Mouse (Mus musculus): ENCODE results near the gene Olfr1373.
A peak's percentile ranks its signal among the peaks of the same experiment; 100 is the strongest.
"Not testable (repeated sequence)": the region's sequence is repeated elsewhere in the genome, so short reads cannot be mapped to it uniquely, and the experiment has no call there.

Olfr1373 gene

GRCm38 (mm10) chr11:52145428-52145827 is at the start of gene Olfr1373:
TSS of gene Olfr1373 (minus strand) at chr11:52145528.
- not testable (repeated sequence) for DNase-seq

GRCm38 (mm10) chr11:52180651-52181050 is 35.3 kb upstream of the Olfr1373 start:
- not testable (repeated sequence) for DNase-seq

GRCm38 (mm10) chr11:52179897-52180296 is 34.6 kb upstream of the Olfr1373 start:
- not testable (repeated sequence) for DNase-seq

GRCm38 (mm10) chr11:52168461-52168860 is 23.1 kb upstream of the Olfr1373 start:
- DNase-seq, result no peak

- peak; percentile 15 for DNase-seq
Observed at GRCm38 (mm10) chr11:52167901-52168302, 22.6 kb upstream of the Olfr1373 start.

GRCm38 (mm10) chr11:52167126-52167525 is 21.8 kb upstream of the Olfr1373 start:
- DNase-seq, result peak; percentile 10

- peak; percentile 13 for DNase-seq
Observed at GRCm38 (mm10) chr11:52163926-52164325, 18.6 kb upstream of the Olfr1373 start.

- not testable (repeated sequence) for DNase-seq
Observed at GRCm38 (mm10) chr11:52143675-52144074, 1.7 kb downstream of the Olfr1373 start.

GRCm38 (mm10) chr11:52130451-52131068 is 14.8 kb downstream of the Olfr1373 start:
- no peak for DNase-seq

GRCm38 (mm10) chr11:52129621-52130450 is 15.5 kb downstream of the Olfr1373 start:
- no peak for DNase-seq

GRCm38 (mm10) chr11:52129171-52129570 is 16.2 kb downstream of the Olfr1373 start:
- DNase-seq, result no peak

- no peak for DNase-seq
Observed at GRCm38 (mm10) chr11:52128316-52129061, 16.8 kb downstream of the Olfr1373 start.

- no peak for DNase-seq
Observed at GRCm38 (mm10) chr11:52127760-52128159, 17.6 kb downstream of the Olfr1373 start.

- DNase-seq, result no peak
Observed at GRCm38 (mm10) chr11:52127169-52127568, 18.2 kb downstream of the Olfr1373 start.

- no peak for DNase-seq
Observed at GRCm38 (mm10) chr11:52124468-52124867, 20.9 kb downstream of the Olfr1373 start.

GRCm38 (mm10) chr11:52122045-52122444 is 23.3 kb downstream of the Olfr1373 start:
- no peak for DNase-seq

- DNase-seq, result not testable (repeated sequence)
Observed at GRCm38 (mm10) chr11:52120415-52120814, 24.9 kb downstream of the Olfr1373 start.

- no peak for DNase-seq
Observed at GRCm38 (mm10) chr11:52117156-52117555, 28.2 kb downstream of the Olfr1373 start.

GRCm38 (mm10) chr11:52116117-52116516 is 29.2 kb downstream of the Olfr1373 start:
- DNase-seq, result peak; percentile 14

GRCm38 (mm10) chr11:52115479-52115878 is 29.8 kb downstream of the Olfr1373 start:
- DNase-seq, result no peak

- no peak for DNase-seq
Observed at GRCm38 (mm10) chr11:52109421-52109820, 35.9 kb downstream of the Olfr1373 start.

- DNase-seq, result no peak
Observed at GRCm38 (mm10) chr11:52108796-52109195, 36.5 kb downstream of the Olfr1373 start.

GRCm38 (mm10) chr11:52106438-52106837 is 38.9 kb downstream of the Olfr1373 start:
- no peak for DNase-seq

Measured in liver (tissue).